Mouse (Mus musculus) heart, embryonic 16.5 days (tissue): ENCODE data around the gene Adck1. TPM values are rescaled to one million over a fixed set of nuclear protein-coding genes. Genes with fewer than 3 reads are reported as not detected.

ENCODE experiments used
- ATAC-seq: fragments of 200-750 bp; cut with Nextera tagmentation; replicated peaks from 2 replicates; pipeline ENCODE4 v1.8.0; 2017; ENCODE audit warnings: moderate number of reproducible peaks; ENCODE audit not compliant: insufficient read depth, low FRiP score; ENCODE audit errors: extremely low read depth
- H3K27ac ChIP-seq: fragments of 300-500 bp; sonication (generic); 2 replicates; pipeline ENCODE4 v1.5.1; 2014; ENCODE audit warnings: mild to moderate bottlenecking, low read length, control low read depth, moderate library complexity
- H3K27me3 ChIP-seq: fragments of 300-500 bp; sonication (generic); 2 replicates; pipeline ENCODE4 v1.6.1; 2014; ENCODE audit warnings: low read length, mixed read lengths; ENCODE audit not compliant: control insufficient read depth, insufficient read depth
- H3K36me3 ChIP-seq: fragments of 300-500 bp; sonication (generic); 2 replicates; pipeline ENCODE4 v1.6.1; 2014; ENCODE audit not compliant: control insufficient read depth, insufficient read depth
- H3K4me1 ChIP-seq: fragments of 300-500 bp; sonication (generic); 2 replicates; pipeline ENCODE4 v1.6.1; 2014; ENCODE audit warnings: low read length, mixed read lengths; ENCODE audit not compliant: control insufficient read depth, insufficient read depth
- H3K4me2 ChIP-seq: fragments of 300-500 bp; sonication (generic); 2 replicates; pipeline ENCODE4 v1.6.1; 2014; ENCODE audit warnings: low read depth, mild to moderate bottlenecking, control low read depth, low read length
- H3K4me3 ChIP-seq: fragments of 300-500 bp; sonication (generic); 2 replicates; pipeline ENCODE4 v1.5.1; 2014; ENCODE audit warnings: mild to moderate bottlenecking, control low read depth, low read length
- H3K9ac ChIP-seq: fragments of 300-500 bp; sonication (generic); 2 replicates; pipeline ENCODE4 v1.6.1; 2014; ENCODE audit warnings: low read length, control low read depth
- H3K9me3 ChIP-seq: fragments of 300-500 bp; sonication (generic); replicated peaks from 2 replicates; pipeline ENCODE4 v1.6.1; 2016; ENCODE audit warnings: low read length; ENCODE audit not compliant: control insufficient read depth
- WGBS: fragments of 180-500 bp; shearing (Covaris S2); extraction: QIAGEN DNeasy Blood & Tissue Kit; methylation state at CpG from one replicate; pipeline ENCODE4 v1.1.7; 2014; 5-methylcytosine and 5-hydroxymethylcytosine counted together
- polyA plus RNA-seq: library from polyadenylated mRNA; unstranded; fragments of >200 nt; fragmentation: Nextera tagmentation; extraction: Ambion mirVana; gene quantifications from 2 replicates; pipeline ENCODE4 v1.2.1, GENCODE M21; 2015

The Adck1 gene
- polyA plus RNA-seq, 1 experiment from 2014 or later: 21.8 TPM

DNA sequence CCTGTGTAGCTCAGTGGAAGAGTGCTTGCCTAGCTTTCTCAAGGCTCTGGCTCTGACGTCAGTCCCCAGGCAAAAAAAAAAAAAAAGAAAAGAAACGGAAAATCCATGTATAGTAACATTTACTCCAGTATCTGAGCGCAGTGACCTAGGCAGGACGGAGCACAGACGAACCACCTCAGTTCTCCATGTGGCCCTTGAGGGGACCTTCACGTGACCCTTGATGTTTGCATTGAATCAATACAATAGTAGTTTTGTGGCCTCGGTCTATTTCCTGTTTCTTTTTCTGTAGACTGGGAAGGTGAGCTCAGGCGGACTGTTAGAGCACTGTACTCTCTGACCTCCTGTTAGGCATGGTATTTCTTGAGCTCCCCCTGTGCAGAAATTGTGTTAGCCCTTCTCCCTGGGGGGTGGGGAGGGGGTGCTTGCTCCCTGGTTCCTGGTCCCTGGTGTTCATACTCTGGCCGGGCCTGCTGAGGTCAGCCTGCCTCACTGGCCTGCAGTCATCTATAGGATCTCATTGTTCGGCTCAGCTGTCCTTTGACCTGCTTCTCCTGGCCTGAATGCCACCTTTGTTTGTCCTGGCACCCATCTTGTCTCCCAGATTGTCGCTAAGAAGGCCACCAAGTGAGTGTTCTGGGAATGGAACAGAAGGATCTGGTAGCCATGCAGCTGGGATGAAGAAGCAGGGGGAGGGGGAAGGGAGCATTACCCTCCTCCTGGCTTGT lies 48.1 kb downstream of the Adck1 start:
- Histone ChIP-seq H3K9ac (no peak overlapping the region), H3K27ac (no peak overlapping the region)

DNA sequence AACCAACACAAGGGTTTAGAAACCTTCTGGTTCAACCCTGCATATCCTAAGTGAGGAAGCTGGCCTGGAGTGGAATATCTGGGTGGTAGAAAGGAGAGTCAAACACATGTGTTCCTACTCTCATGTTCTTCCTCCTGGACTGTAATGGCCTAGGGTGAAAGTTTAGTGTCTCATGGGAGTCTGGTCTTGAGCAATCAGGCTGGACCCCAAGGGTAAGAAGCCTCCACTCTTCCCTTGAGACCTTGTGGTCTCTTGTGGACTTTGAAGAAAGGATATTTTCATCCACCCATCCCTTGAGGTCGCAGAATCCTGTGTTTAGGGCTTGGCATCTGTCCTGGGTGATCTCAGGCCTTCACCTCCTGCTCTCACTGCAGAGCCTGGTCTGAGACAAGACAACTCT lies 52.9 kb downstream of the Adck1 start:
- no peaks in the 10 kb centered on the region for H3K9me3 ChIP-seq
- WGBS: 87% methylated on average over 1 of the region's 1 CpGs
- H3K27me3 ChIP-seq: no peaks in the 10 kb centered on the region
- H3K9ac ChIP-seq: no peak overlapping the region
- no peak overlapping the region for H3K4me3 ChIP-seq
- peaks cover 12% of the 10 kb centered on the region; the same call in 1 of the 2 replicates for H3K36me3 ChIP-seq
- no peak for ATAC-seq
- H3K27ac ChIP-seq: no peak overlapping the region
- H3K4me1 ChIP-seq: no peaks in the 10 kb centered on the region
- H3K4me2 ChIP-seq: no peak overlapping the region

More for the DNA sequence above, 48.1 kb downstream of the Adck1 start:
- no peaks in the 10 kb centered on the region for H3K27me3 ChIP-seq
- peaks cover 12% of the 10 kb centered on the region; the same call in 1 of the 2 replicates for H3K36me3 ChIP-seq
- no peak overlapping the region for H3K4me3 ChIP-seq
- H3K4me1 ChIP-seq: no peaks in the 10 kb centered on the region
- ATAC-seq: no peak
- H3K9me3 ChIP-seq: no peaks in the 10 kb centered on the region
- WGBS: 59% methylated on average over 11 of the region's 11 CpGs
- H3K4me2 ChIP-seq: no peak overlapping the region; the same call in 1 of the 2 replicates

DNA sequence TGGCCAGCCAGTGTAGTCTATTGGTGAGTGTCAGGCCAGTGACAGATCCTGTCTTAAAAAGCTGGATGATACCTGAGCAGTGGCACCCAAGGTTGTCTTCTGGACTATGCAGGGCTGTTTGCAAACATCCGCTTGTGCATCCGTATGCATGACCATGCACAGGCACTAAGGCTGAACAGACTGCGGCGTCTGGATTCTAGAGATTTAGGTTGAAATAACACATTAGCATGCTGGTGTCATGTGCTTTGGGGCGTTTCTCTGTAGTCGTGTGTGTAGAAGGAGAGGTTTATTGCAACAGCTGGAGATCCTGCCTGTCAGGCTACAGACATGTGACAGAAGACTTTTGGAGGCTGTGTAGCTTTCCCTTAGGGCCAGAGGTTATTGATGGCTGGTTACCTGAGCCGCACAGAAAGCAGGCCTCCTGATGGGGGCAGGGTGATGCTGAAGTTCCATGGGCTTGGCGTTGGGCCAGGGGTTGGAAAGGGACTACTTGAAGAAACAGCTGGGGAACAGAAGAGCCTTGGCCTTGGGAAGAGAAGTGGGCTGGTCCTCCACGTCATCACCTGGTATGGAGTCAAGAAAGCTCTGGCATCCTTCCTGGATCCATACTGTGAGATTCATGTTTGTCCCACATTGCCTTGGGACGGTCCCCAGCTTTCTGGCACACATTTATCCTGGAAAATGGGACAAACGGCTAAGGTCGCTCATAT lies 59.7 kb downstream of the Adck1 start:
- no peak overlapping the region for H3K4me2 ChIP-seq
- peak; percentile 50 for ATAC-seq
- WGBS: 67% methylated on average over 12 of the region's 12 CpGs

DNA sequence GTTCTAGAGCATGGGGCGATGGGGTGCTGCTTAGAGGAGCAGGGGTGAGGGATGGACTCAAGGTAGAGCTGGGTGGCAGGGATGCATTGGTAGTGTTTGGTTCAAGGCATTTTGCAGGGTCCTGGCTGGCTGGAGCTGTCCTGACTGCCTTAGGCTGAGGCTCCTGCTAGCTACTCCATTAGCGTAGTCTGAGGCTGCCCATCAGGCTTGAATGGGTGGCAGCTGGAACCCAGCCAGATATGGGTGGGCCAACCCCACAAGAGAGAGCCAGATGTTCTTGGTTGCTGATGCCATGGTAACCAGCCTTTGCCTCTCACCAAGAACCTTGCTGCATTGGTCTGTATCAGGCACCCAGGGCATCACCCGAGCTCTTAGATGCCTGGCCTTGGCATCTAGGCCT lies 66.6 kb downstream of the Adck1 start:
- no peak overlapping the region for H3K4me2 ChIP-seq
- ATAC-seq: no peak
- H3K27ac ChIP-seq: no peak overlapping the region
- 88% methylated on average over 3 of the region's 3 CpGs for WGBS
- peaks cover 4% of the 10 kb centered on the region for H3K4me1 ChIP-seq
- H3K9me3 ChIP-seq: no peaks in the 10 kb centered on the region
- H3K36me3 ChIP-seq: no peaks in the 10 kb centered on the region
- H3K9ac ChIP-seq: no peak overlapping the region
- no peak overlapping the region for H3K4me3 ChIP-seq
- no peaks in the 10 kb centered on the region for H3K27me3 ChIP-seq

More for the DNA sequence above, 59.7 kb downstream of the Adck1 start:
- 0 out of 2 replicates have a peak, but pooled peaks cover 2% of the 10 kb centered on the region for H3K4me1 ChIP-seq
- H3K4me3 ChIP-seq: no peak overlapping the region
- no peak overlapping the region for H3K27ac ChIP-seq
- H3K27me3 ChIP-seq: no peaks in the 10 kb centered on the region
- no peak overlapping the region for H3K9ac ChIP-seq
- no peaks in the 10 kb centered on the region for H3K9me3 ChIP-seq
- H3K36me3 ChIP-seq: no peaks in the 10 kb centered on the region

DNA sequence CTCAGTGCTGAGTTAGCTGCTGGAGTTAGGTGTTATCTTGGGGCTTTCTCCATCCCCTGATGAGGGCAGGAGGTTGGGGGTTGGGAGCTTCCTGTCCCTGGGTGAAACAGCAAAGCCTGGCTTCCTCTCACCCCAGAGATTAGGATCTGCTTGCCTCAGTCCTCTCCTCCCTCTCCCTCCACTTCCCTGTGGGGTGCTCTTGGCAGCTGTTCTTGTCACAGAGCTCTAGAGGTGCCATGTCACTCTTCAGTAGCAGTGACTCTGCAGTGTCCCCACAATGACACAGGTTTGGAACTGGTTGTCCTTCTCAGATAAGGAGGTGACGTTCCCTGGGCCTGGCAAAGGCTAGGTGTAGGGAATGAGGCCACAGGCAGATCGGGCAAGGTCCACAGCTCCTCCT lies 68.4 kb downstream of the Adck1 start:
- WGBS: 48% methylated on average over 2 of the region's 2 CpGs
- H3K9me3 ChIP-seq: no peaks in the 10 kb centered on the region
- ATAC-seq: peak; percentile 26; the same call in 1 of the 2 replicates

GRCm38 (mm10) chr12:88432277-88432676 lies 71.9 kb downstream of the Adck1 start:
- 65% methylated on average over 4 of the region's 4 CpGs for WGBS

More for the DNA sequence above, 68.4 kb downstream of the Adck1 start:
- Histone ChIP-seq H3K27me3 (no peaks in the 10 kb centered on the region), H3K4me1 (peaks cover 4% of the 10 kb centered on the region), H3K4me2 (no peak overlapping the region), H3K9ac (no peak overlapping the region), H3K36me3 (no peaks in the 10 kb centered on the region), H3K27ac (no peak overlapping the region), H3K4me3 (no peak overlapping the region)

DNA sequence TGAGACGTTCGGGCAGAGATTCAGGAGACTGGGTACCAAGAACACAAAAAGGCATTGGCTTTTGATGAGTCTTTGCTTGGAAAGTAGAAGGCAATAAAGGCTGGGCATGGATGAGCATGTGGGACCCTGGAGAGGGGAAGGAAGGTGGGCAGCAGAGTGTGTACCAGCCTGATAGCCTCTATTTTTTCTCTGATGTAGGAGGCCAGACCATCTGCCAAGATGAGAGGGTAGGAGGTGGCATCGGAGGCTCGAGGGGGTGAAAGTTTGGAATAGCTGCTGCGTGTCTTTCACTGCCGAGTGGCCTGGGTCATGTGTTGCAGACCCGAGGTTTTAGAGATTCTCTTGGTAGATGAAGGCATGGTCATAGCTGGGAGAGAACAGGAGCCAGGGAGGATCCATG lies 72.8 kb downstream of the Adck1 start:
- Histone ChIP-seq H3K27ac (no peak overlapping the region), H3K9me3 (no peaks in the 10 kb centered on the region), H3K4me2 (no peak overlapping the region), H3K4me1 (peaks cover 9% of the 10 kb centered on the region), H3K27me3 (no peaks in the 10 kb centered on the region), H3K4me3 (no peak overlapping the region), H3K9ac (no peak overlapping the region), H3K36me3 (no peaks in the 10 kb centered on the region)
- ATAC-seq: no peak
- 88% methylated on average over 7 of the region's 7 CpGs for WGBS

More at GRCm38 (mm10) chr12:88432277-88432676, 71.9 kb downstream of the Adck1 start:
- no peak overlapping the region for H3K9ac ChIP-seq
- H3K36me3 ChIP-seq: no peaks in the 10 kb centered on the region
- no peak overlapping the region for H3K27ac ChIP-seq
- H3K9me3 ChIP-seq: no peaks in the 10 kb centered on the region
- peaks cover 7% of the 10 kb centered on the region for H3K4me1 ChIP-seq
- no peak overlapping the region for H3K4me3 ChIP-seq
- ATAC-seq: no peak
- H3K4me2 ChIP-seq: no peak overlapping the region
- H3K27me3 ChIP-seq: no peaks in the 10 kb centered on the region

DNA sequence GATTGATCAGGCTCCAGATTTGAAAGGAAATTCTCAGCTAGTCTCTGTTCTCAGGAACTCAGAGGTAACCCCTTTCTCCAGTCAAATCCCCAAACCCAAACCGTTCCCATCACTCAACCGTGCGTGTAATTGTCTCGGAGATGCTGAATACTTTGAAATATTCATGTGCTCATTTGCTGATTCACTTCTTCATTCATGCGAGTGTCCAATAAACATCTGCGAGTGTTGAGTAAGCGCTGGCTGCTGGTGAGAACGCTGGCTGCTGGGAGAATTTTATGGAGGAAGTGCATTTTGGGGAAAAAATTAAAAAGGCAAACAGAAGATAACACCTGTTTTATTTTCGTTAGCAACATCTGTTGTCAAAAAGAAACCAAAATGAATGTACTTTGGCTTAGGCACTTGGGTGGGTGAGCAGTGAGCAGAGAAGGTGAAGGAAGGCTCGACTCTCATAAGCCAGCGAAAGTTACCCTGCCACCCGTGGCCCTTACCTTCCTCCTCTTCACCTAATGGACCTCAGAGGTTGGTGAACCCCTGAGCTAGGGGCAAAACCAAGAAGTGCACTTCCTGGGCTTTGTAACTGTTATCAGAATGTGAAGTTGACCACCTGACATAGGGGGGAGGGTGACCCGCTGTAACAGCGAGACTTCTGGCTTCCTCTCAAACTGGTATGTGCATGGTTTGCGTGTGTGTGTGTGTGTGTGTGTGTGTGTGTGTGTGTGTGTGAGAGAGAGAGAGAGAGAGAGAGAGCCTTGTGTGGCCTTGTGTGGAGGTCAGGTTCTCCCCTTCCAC lies 76.8 kb downstream of the Adck1 start:
- peak; percentile 40; the same call in 1 of the 2 replicates for ATAC-seq

More for the DNA sequence above, 76.8 kb downstream of the Adck1 start:
- Histone ChIP-seq H3K4me2 (no peak overlapping the region), H3K36me3 (peaks cover 5% of the 10 kb centered on the region; the same call in 1 of the 2 replicates), H3K27me3 (no peaks in the 10 kb centered on the region), H3K27ac (no peak overlapping the region), H3K9ac (no peak overlapping the region), H3K4me3 (no peak overlapping the region), H3K9me3 (no peaks in the 10 kb centered on the region), H3K4me1 (peaks cover 5% of the 10 kb centered on the region; the same call in 1 of the 2 replicates)
- WGBS: 71% methylated on average over 15 of the region's 15 CpGs
